Mouse (Mus musculus): ENCODE results near the gene Krt4.

GRCm38 (mm10) chr15:101878041-101878440 is 46.5 kb downstream of the Krt4 start:
- TF ChIP-seq POLR2A (IDR thresholded peaks at IDR 0.05; ENCODE audit: insufficient read depth, low read depth, low read length) (no peak), CTCF (IDR thresholded peaks at IDR 0.05; ENCODE audit: insufficient read depth, low read depth, low read length) (no peak)
